Mouse (Mus musculus) embryonic facial prominence, embryonic 11.5 days (tissue): ENCODE results near the gene Ms4a10. TPM values are rescaled to one million over a fixed set of nuclear protein-coding genes. Genes with fewer than 3 reads are reported as not detected.

Source experiments
- ATAC-seq: fragments of 200-750 bp; cut with Nextera tagmentation; replicated peaks from 2 replicates; pipeline ENCODE4 v1.8.0; 2017; ENCODE audit warnings: low read depth; ENCODE audit not compliant: insufficient number of reproducible peaks, low FRiP score, low TSS enrichment
- DNase-seq: peaks from one replicate; pipeline ENCODE4 v3.0.0-alpha.2; 2015; ENCODE audit warnings: low spot score
- H3K27ac ChIP-seq: fragments of 300-500 bp; sonication (generic); replicated peaks from 2 replicates; pipeline ENCODE4 v1.5.1; 2014; ENCODE audit warnings: mild to moderate bottlenecking, low read depth, low read length, control low read depth
- H3K27me3 ChIP-seq: fragments of 300-500 bp; sonication (generic); 2 replicates; pipeline ENCODE4 v1.6.1; 2014; ENCODE audit warnings: mild to moderate bottlenecking, low read length, moderate library complexity, mixed read lengths; ENCODE audit not compliant: control insufficient read depth, insufficient read depth
- H3K36me3 ChIP-seq: fragments of 300-500 bp; sonication (generic); replicated peaks from 2 replicates; pipeline ENCODE4 v1.6.1; 2014; ENCODE audit warnings: low read depth, mild to moderate bottlenecking, low read length, moderate library complexity, mixed read lengths; ENCODE audit not compliant: control insufficient read depth, insufficient read depth
- H3K4me1 ChIP-seq: fragments of 300-500 bp; sonication (generic); 2 replicates; pipeline ENCODE4 v1.6.1; 2014; ENCODE audit warnings: low read length, mixed read lengths; ENCODE audit not compliant: control insufficient read depth, insufficient read depth
- H3K4me2 ChIP-seq: fragments of 300-500 bp; sonication (generic); 2 replicates; pipeline ENCODE4 v1.6.1; 2014; ENCODE audit warnings: low read depth, mild to moderate bottlenecking, control low read depth, low read length, moderate library complexity
- H3K4me3 ChIP-seq: fragments of 300-500 bp; sonication (generic); 2 replicates; pipeline ENCODE4 v1.5.1; 2014; ENCODE audit warnings: low read depth, low read length, control low read depth
- H3K9ac ChIP-seq: fragments of 300-500 bp; sonication (generic); replicated peaks from 2 replicates; pipeline ENCODE4 v1.6.1; 2014; ENCODE audit warnings: mild to moderate bottlenecking, control low read depth, low read length
- H3K9me3 ChIP-seq: fragments of 300-500 bp; sonication (generic); replicated peaks from 2 replicates; pipeline ENCODE4 v1.6.1; 2016; ENCODE audit warnings: mild to moderate bottlenecking, low read length, inconsistent platforms, mixed read lengths; ENCODE audit not compliant: control insufficient read depth
- WGBS: fragments of 180-500 bp; shearing (Covaris S2); extraction: QIAGEN DNeasy Blood & Tissue Kit; methylation state at CpG from one replicate; pipeline ENCODE4 v1.1.7; 2014; 5-methylcytosine and 5-hydroxymethylcytosine counted together
- polyA plus RNA-seq: library from polyadenylated mRNA; unstranded; fragments of >200 nt; fragmentation: Nextera tagmentation; extraction: Ambion mirVana; gene quantifications from 2 replicates; pipeline ENCODE4 v1.2.1, GENCODE M21; 2014

Ms4a10 gene
- polyA plus RNA-seq, 1 experiment from 2014 or later: not detected

GRCm38 (mm10) chr19:10926123-10926621 lies 48.3 kb downstream of the Ms4a10 start:
- Histone ChIP-seq H3K27me3 (no peaks in the 10 kb centered on the region), H3K4me2 (no peak overlapping the region), H3K4me3 (no peak overlapping the region), H3K4me1 (no peaks in the 10 kb centered on the region), H3K9me3 (no peaks in the 10 kb centered on the region), H3K9ac (no peak overlapping the region), H3K36me3 (no peaks in the 10 kb centered on the region), H3K27ac (no peak overlapping the region)
- 33% methylated on average over 6 of the region's 6 CpGs for WGBS
- ATAC-seq (no peak), DNase-seq (no peak)

- Histone ChIP-seq H3K4me2 (no peak overlapping the region), H3K9me3 (no peaks in the 10 kb centered on the region), H3K36me3 (no peaks in the 10 kb centered on the region), H3K27ac (no peak overlapping the region), H3K4me1 (no peaks in the 10 kb centered on the region), H3K4me3 (no peak overlapping the region), H3K9ac (no peak overlapping the region), H3K27me3 (no peaks in the 10 kb centered on the region)
- WGBS: 43% methylated on average over 4 of the region's 4 CpGs
- DNase-seq: no peak
- ATAC-seq: no peak
These were observed 50.2 kb downstream of the Ms4a10 start for GRCm38 (mm10) chr19:10924220-10924619.

- no peaks in the 10 kb centered on the region for H3K9me3 ChIP-seq
- no peak overlapping the region for H3K27ac ChIP-seq
- H3K27me3 ChIP-seq: no peaks in the 10 kb centered on the region
- no peak overlapping the region for H3K4me3 ChIP-seq
- no peak overlapping the region for H3K9ac ChIP-seq
- H3K4me2 ChIP-seq: no peak overlapping the region
- no peak for DNase-seq
- 68% methylated on average over 3 of the region's 3 CpGs for WGBS
- ATAC-seq: no peak
- no peaks in the 10 kb centered on the region for H3K36me3 ChIP-seq
- no peaks in the 10 kb centered on the region for H3K4me1 ChIP-seq
These were observed 53.4 kb downstream of the Ms4a10 start for GRCm38 (mm10) chr19:10921058-10921457.

- H3K27me3 ChIP-seq: no peaks in the 10 kb centered on the region
- H3K4me1 ChIP-seq: no peaks in the 10 kb centered on the region
- ATAC-seq: no peak
- no peak within 1 kb of the TSS for H3K27ac ChIP-seq
- DNase-seq: no peak
- no peaks in the 10 kb centered on the region for H3K36me3 ChIP-seq
- H3K9me3 ChIP-seq: no peaks in the 10 kb centered on the region
- H3K4me3 ChIP-seq: no peak within 1 kb of the TSS
- no peak within 1 kb of the TSS for H3K4me2 ChIP-seq
- H3K9ac ChIP-seq: no peak within 1 kb of the TSS
- WGBS: 63% methylated on average over 2 of the region's 2 CpGs
These were observed 53.9 kb downstream of the Ms4a10 start, which contains the start of gene Zp1 for GRCm38 (mm10) chr19:10920532-10920931. TSS of gene Zp1 (minus strand) at chr19:10920632.

GRCm38 (mm10) chr19:10918321-10918991 lies 56.0 kb downstream of the Ms4a10 start:
- H3K4me2 ChIP-seq: no peak overlapping the region
- no peak overlapping the region for H3K4me3 ChIP-seq
- H3K27me3 ChIP-seq: no peaks in the 10 kb centered on the region
- ATAC-seq (0 out of 2 replicates have a peak, but pooled peaks have one; percentile 23), DNase-seq (no peak)
- no peak overlapping the region for H3K27ac ChIP-seq
- 87% methylated on average over 10 of the region's 10 CpGs for WGBS
- H3K9me3 ChIP-seq: no peaks in the 10 kb centered on the region
- no peaks in the 10 kb centered on the region for H3K36me3 ChIP-seq
- H3K9ac ChIP-seq: no peak overlapping the region
- H3K4me1 ChIP-seq: no peaks in the 10 kb centered on the region

GRCm38 (mm10) chr19:10916506-10916905 lies 58.0 kb downstream of the Ms4a10 start:
- Histone ChIP-seq H3K36me3 (no peaks in the 10 kb centered on the region), H3K4me1 (no peaks in the 10 kb centered on the region), H3K27me3 (no peaks in the 10 kb centered on the region), H3K4me3 (no peak overlapping the region), H3K9me3 (no peaks in the 10 kb centered on the region), H3K27ac (no peak overlapping the region), H3K4me2 (no peak overlapping the region), H3K9ac (no peak overlapping the region)
- ATAC-seq (no peak), DNase-seq (no peak)
- 60% methylated on average over 5 of the region's 5 CpGs for WGBS

GRCm38 (mm10) chr19:10914870-10915269 lies 59.6 kb downstream of the Ms4a10 start:
- no peaks in the 10 kb centered on the region for H3K9me3 ChIP-seq
- H3K4me3 ChIP-seq: no peak overlapping the region
- WGBS: 57% methylated on average over 2 of the region's 2 CpGs
- DNase-seq: no peak
- no peak overlapping the region for H3K9ac ChIP-seq
- no peak overlapping the region for H3K4me2 ChIP-seq
- H3K36me3 ChIP-seq: no peaks in the 10 kb centered on the region
- H3K27ac ChIP-seq: no peak overlapping the region
- no peak for ATAC-seq
- H3K4me1 ChIP-seq: no peaks in the 10 kb centered on the region
- H3K27me3 ChIP-seq: no peaks in the 10 kb centered on the region

- DNase-seq: no peak
- Histone ChIP-seq H3K9me3 (no peaks in the 10 kb centered on the region), H3K4me1 (no peaks in the 10 kb centered on the region), H3K27me3 (no peaks in the 10 kb centered on the region), H3K36me3 (no peaks in the 10 kb centered on the region), H3K4me3 (no peak overlapping the region), H3K9ac (no peak overlapping the region), H3K27ac (no peak overlapping the region), H3K4me2 (no peak overlapping the region)
- WGBS: 74% methylated on average over 7 of the region's 7 CpGs
- no peak for ATAC-seq
These were observed 60.2 kb downstream of the Ms4a10 start for GRCm38 (mm10) chr19:10914291-10914690.
